Mouse (Mus musculus): ENCODE data around the gene She. TPM values are rescaled to one million over a fixed set of nuclear protein-coding genes. Genes with fewer than 3 reads are reported as not detected.

Gene She
- polyA plus RNA-seq (2012; rRNA removed; ENCODE audit: low replicate concordance), result 3.1 and 4.3 TPM in 2 replicates

DNA sequence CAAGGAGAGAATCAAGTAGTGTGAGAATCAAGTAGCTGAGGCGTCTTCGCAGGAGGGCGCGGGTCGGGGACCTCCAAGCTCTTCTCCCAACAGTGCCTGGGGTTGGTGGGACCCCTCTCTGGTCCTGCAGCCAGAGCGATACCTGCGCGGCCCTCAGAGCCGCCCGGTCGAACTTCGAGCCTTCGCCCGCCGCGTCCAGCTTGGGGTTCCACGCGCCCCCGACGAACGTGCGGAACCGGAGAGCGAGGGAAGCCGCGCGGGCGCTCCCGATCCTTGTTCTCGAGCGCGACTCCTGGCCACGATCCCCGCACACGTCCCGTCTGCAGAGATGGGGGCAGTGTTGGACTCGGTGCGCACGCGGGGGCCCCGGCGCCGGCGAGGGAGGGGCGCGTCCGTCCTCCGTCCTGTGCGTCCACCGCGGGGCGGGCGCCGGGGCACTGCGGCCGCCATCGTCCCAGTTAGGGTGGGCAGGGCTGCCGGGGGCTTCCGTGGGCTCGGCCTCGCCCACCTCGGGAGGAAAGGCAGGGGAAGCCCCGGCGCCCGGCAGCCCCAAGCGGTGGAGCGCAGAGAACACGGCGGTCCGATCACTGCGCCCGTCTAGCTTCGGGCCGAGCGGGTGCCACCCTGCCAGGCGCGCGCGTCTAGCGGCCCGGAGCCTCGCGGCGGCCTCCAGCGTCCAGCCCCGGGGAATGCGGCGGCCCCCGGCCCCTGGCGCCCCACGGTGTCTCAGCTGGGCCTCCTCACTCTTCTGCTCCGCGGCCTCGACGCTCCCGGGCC lies at the start of gene She:
Gene She, plus strand, starts transcription at position 556 of the 777 bp plus-strand sequence.

Other genes starting within 250 kb of the She start
- gene Adar, start 116.3 kb upstream of the She start, polyA plus RNA-seq (2012; rRNA removed; ENCODE audit: low replicate concordance), result 35.8 and 36.2 TPM in 2 replicates
- 1.6 and 2.1 TPM in 2 replicates for gene Chrnb2, start 66.7 kb upstream of the She start, polyA plus RNA-seq (2012; rRNA removed; ENCODE audit: low replicate concordance)
- 25.0 and 27.3 TPM in 2 replicates for gene Ube2q1, start 57.8 kb upstream of the She start, polyA plus RNA-seq (2012; rRNA removed; ENCODE audit: low replicate concordance)
- gene Il6ra, start 81.8 kb downstream of the She start, polyA plus RNA-seq (2012; rRNA removed; ENCODE audit: low replicate concordance), result 19.8 and 27.4 TPM in 2 replicates
- 50.7 and 118 TPM in 2 replicates for gene Atp8b2, start 132.1 kb downstream of the She start, polyA plus RNA-seq (2012; rRNA removed; ENCODE audit: low replicate concordance)
- 29.1 and 76.8 TPM in 2 replicates for gene Hax1, start 167.4 kb downstream of the She start, polyA plus RNA-seq (2012; rRNA removed; ENCODE audit: low replicate concordance)
- 27.6 and 68.5 TPM in 2 replicates for gene 4933434E20Rik, start 220.3 kb downstream of the She start, polyA plus RNA-seq (2012; rRNA removed; ENCODE audit: low replicate concordance)
- gene Ubap2l, start 221.3 kb downstream of the She start, polyA plus RNA-seq (2012; rRNA removed; ENCODE audit: low replicate concordance), result 114 and 174 TPM in 2 replicates
- 103 and 148 TPM in 2 replicates for gene Tpm3, start 241.3 kb downstream of the She start, polyA plus RNA-seq (2012; rRNA removed; ENCODE audit: low replicate concordance)

All from mammary gland, adult 2 months (tissue).